Mouse (Mus musculus) erythroblast, embryonic 14.5 days (primary cell): ENCODE data around the gene Herpud2. TPM values are rescaled to one million over a fixed set of nuclear protein-coding genes. Genes with fewer than 3 reads are reported as not detected.
A peak's percentile ranks its signal among the peaks of the same experiment; 100 is the strongest.

Experiments
- H3K27me3 ChIP-seq: 2 replicates; pipeline ENCODE4 v1.6.1; 2012; ENCODE audit warnings: inconsistent platforms; ENCODE audit not compliant: control insufficient read depth
- H3K36me3 ChIP-seq: 2 replicates; pipeline ENCODE4 v1.6.1; 2012; ENCODE audit warnings: mild to moderate bottlenecking, inconsistent platforms; ENCODE audit not compliant: control insufficient read depth
- H3K4me1 ChIP-seq: 2 replicates; pipeline ENCODE4 v1.6.1; 2012; ENCODE audit warnings: inconsistent platforms; ENCODE audit not compliant: control insufficient read depth
- H3K4me3 ChIP-seq: replicated peaks from 2 replicates; pipeline ENCODE3; 2012; ENCODE audit warnings: moderate library complexity, mild to moderate bottlenecking, inconsistent platforms
- H3K9me3 ChIP-seq: 2 replicates; pipeline ENCODE4 v1.6.1; 2012; ENCODE audit warnings: low read length, inconsistent platforms, mixed read lengths; ENCODE audit not compliant: control insufficient read depth
- GATA1 ChIP-seq: IDR thresholded peaks from 2 replicates; pipeline ENCODE4 v1.6.1; 2012; ENCODE audit warnings: low read length, inconsistent platforms, mixed read lengths
- TAL1 ChIP-seq: IDR thresholded peaks from 3 replicates; pipeline ENCODE4 v1.6.1; 2012; ENCODE audit warnings: low read length, inconsistent platforms, mixed read lengths
- polyA plus RNA-seq: library from polyadenylated mRNA; stranded (reverse); fragments of >175 nt; gene quantifications from 2 replicates; pipeline ENCODE4 v1.2.3, GENCODE M21; 2012

Gene Herpud2
- 1.8 and 1.9 TPM in 2 replicates for polyA plus RNA-seq

GRCm38 (mm10) chr9:25151611-25152241 is at the start of gene Herpud2:
Gene Herpud2, minus strand, starts transcription at chr9:25151820.
- Histone ChIP-seq H3K4me3 (peak within 1 kb of the TSS; percentile 99), H3K27me3 (no peaks in the 10 kb centered on the region), H3K9me3 (no peaks in the 10 kb centered on the region), H3K36me3 (peaks cover 3% of the 10 kb centered on the region; the same call in 1 of the 2 replicates), H3K4me1 (peaks cover 42% of the 10 kb centered on the region)
- TF ChIP-seq TAL1 (no peak), GATA1 (no peak)

GRCm38 (mm10) chr9:25200987-25201386 is 49.4 kb upstream of the Herpud2 start:
- no peaks in the 10 kb centered on the region for H3K9me3 ChIP-seq
- no peak overlapping the region for H3K4me3 ChIP-seq
- TF ChIP-seq GATA1 (no peak), TAL1 (no peak)
- no peaks in the 10 kb centered on the region for H3K4me1 ChIP-seq
- H3K27me3 ChIP-seq = no peaks in the 10 kb centered on the region
- H3K36me3 ChIP-seq = no peaks in the 10 kb centered on the region

- Histone ChIP-seq H3K36me3 (no peaks in the 10 kb centered on the region), H3K27me3 (no peaks in the 10 kb centered on the region), H3K4me1 (no peaks in the 10 kb centered on the region), H3K9me3 (no peaks in the 10 kb centered on the region), H3K4me3 (no peak overlapping the region)
- TF ChIP-seq TAL1 = no peak
- no peak for TF ChIP-seq GATA1
These were observed 48.5 kb upstream of the Herpud2 start for GRCm38 (mm10) chr9:25200148-25200547.

GRCm38 (mm10) chr9:25196746-25197145 is 45.1 kb upstream of the Herpud2 start:
- H3K4me1 ChIP-seq = no peaks in the 10 kb centered on the region
- H3K27me3 ChIP-seq = no peaks in the 10 kb centered on the region
- H3K9me3 ChIP-seq = no peaks in the 10 kb centered on the region
- no peaks in the 10 kb centered on the region for H3K36me3 ChIP-seq
- no peak overlapping the region for H3K4me3 ChIP-seq
- TF ChIP-seq GATA1 (no peak), TAL1 (no peak)

GRCm38 (mm10) chr9:25191612-25192011 is 40.0 kb upstream of the Herpud2 start:
- TF ChIP-seq GATA1 (no peak), TAL1 (no peak)
- no peak overlapping the region for H3K4me3 ChIP-seq
- H3K9me3 ChIP-seq = no peaks in the 10 kb centered on the region
- H3K4me1 ChIP-seq = no peaks in the 10 kb centered on the region
- no peaks in the 10 kb centered on the region for H3K27me3 ChIP-seq
- H3K36me3 ChIP-seq = no peaks in the 10 kb centered on the region

GRCm38 (mm10) chr9:25186501-25186900 is 34.9 kb upstream of the Herpud2 start:
- no peaks in the 10 kb centered on the region for H3K4me1 ChIP-seq
- TF ChIP-seq TAL1 (no peak), GATA1 (no peak)
- H3K36me3 ChIP-seq = no peaks in the 10 kb centered on the region
- H3K9me3 ChIP-seq = no peaks in the 10 kb centered on the region
- H3K4me3 ChIP-seq = no peak overlapping the region
- no peaks in the 10 kb centered on the region for H3K27me3 ChIP-seq

- Histone ChIP-seq H3K27me3 (no peaks in the 10 kb centered on the region), H3K9me3 (no peaks in the 10 kb centered on the region), H3K36me3 (no peaks in the 10 kb centered on the region), H3K4me1 (no peaks in the 10 kb centered on the region), H3K4me3 (no peak overlapping the region)
- TF ChIP-seq TAL1 = no peak
- no peak for TF ChIP-seq GATA1
These were observed 34.2 kb upstream of the Herpud2 start for GRCm38 (mm10) chr9:25185854-25186253.

GRCm38 (mm10) chr9:25184606-25185005 is 33.0 kb upstream of the Herpud2 start:
- Histone ChIP-seq H3K4me1 (no peaks in the 10 kb centered on the region), H3K9me3 (no peaks in the 10 kb centered on the region), H3K27me3 (no peaks in the 10 kb centered on the region), H3K4me3 (no peak overlapping the region), H3K36me3 (no peaks in the 10 kb centered on the region)
- TF ChIP-seq GATA1 (no peak), TAL1 (no peak)

GRCm38 (mm10) chr9:25178066-25178465 is 26.4 kb upstream of the Herpud2 start:
- Histone ChIP-seq H3K4me3 (no peak overlapping the region), H3K27me3 (no peaks in the 10 kb centered on the region), H3K4me1 (peaks cover 3% of the 10 kb centered on the region), H3K36me3 (no peaks in the 10 kb centered on the region), H3K9me3 (no peaks in the 10 kb centered on the region)
- TF ChIP-seq GATA1 = no peak
- TF ChIP-seq TAL1 = no peak

GRCm38 (mm10) chr9:25177201-25177600 is 25.6 kb upstream of the Herpud2 start:
- Histone ChIP-seq H3K4me3 (no peak overlapping the region), H3K36me3 (no peaks in the 10 kb centered on the region), H3K27me3 (no peaks in the 10 kb centered on the region), H3K9me3 (no peaks in the 10 kb centered on the region), H3K4me1 (peaks cover 7% of the 10 kb centered on the region)
- TF ChIP-seq TAL1 (no peak), GATA1 (no peak)
